Mouse (Mus musculus): ENCODE data around the gene Pacrg. TPM values are rescaled to one million over a fixed set of nuclear protein-coding genes. Genes with fewer than 3 reads are reported as not detected.

Pacrg gene
- polyA plus RNA-seq, 1 experiment from 2014 or later, result 0.57 TPM

GRCm38 (mm10) chr17:10407031-10407722 lies 432.9 kb downstream of the Pacrg start:
- ATAC-seq, result no peak
- H3K4me3 ChIP-seq (ENCODE audit: low read depth, low read length), result no peak overlapping the region
- 60% methylated on average over 7 of the region's 7 CpGs for WGBS
- H3K4me1 ChIP-seq (replicated peaks; ENCODE audit: control insufficient read depth, insufficient read depth, low read length), result no peaks in the 10 kb centered on the region
- H3K27me3 ChIP-seq (replicated peaks; ENCODE audit: control insufficient read depth, insufficient read depth, low read length), result no peaks in the 10 kb centered on the region; the same call in 1 of the 2 replicates
- H3K9ac ChIP-seq (ENCODE audit: low read depth, low read length), result no peak overlapping the region
- no peak overlapping the region for H3K27ac ChIP-seq (ENCODE audit: low read depth, low read length)
- no peak for TF ChIP-seq CTCF (IDR thresholded peaks at IDR 0.05; ENCODE audit: low read depth)
- no peaks in the 10 kb centered on the region for H3K9me3 ChIP-seq (ENCODE audit: control insufficient read depth)
- no peaks in the 10 kb centered on the region for H3K36me3 ChIP-seq (ENCODE audit: control insufficient read depth, insufficient read depth)
- H3K4me2 ChIP-seq (replicated peaks; ENCODE audit: low read depth), result no peak overlapping the region

GRCm38 (mm10) chr17:10406311-10406710 lies 433.8 kb downstream of the Pacrg start:
- Histone ChIP-seq H3K27me3 (replicated peaks; ENCODE audit: control insufficient read depth, insufficient read depth, low read length) (no peaks in the 10 kb centered on the region; the same call in 1 of the 2 replicates), H3K9ac (ENCODE audit: low read depth, low read length) (no peak overlapping the region), H3K4me2 (replicated peaks; ENCODE audit: low read depth) (no peak overlapping the region), H3K27ac (ENCODE audit: low read depth, low read length) (no peak overlapping the region), H3K9me3 (ENCODE audit: control insufficient read depth) (no peaks in the 10 kb centered on the region), H3K36me3 (ENCODE audit: control insufficient read depth, insufficient read depth) (no peaks in the 10 kb centered on the region), H3K4me3 (ENCODE audit: low read depth, low read length) (no peak overlapping the region), H3K4me1 (replicated peaks; ENCODE audit: control insufficient read depth, insufficient read depth, low read length) (no peaks in the 10 kb centered on the region)
- no peak for ATAC-seq
- 65% methylated on average over 7 of the region's 7 CpGs for WGBS
- no peak for TF ChIP-seq CTCF (IDR thresholded peaks at IDR 0.05; ENCODE audit: low read depth)

GRCm38 (mm10) chr17:10405906-10406305 lies 434.2 kb downstream of the Pacrg start:
- no peak for ATAC-seq
- Histone ChIP-seq H3K36me3 (ENCODE audit: control insufficient read depth, insufficient read depth) (no peaks in the 10 kb centered on the region), H3K9ac (ENCODE audit: low read depth, low read length) (no peak overlapping the region), H3K4me2 (replicated peaks; ENCODE audit: low read depth) (no peak overlapping the region), H3K4me3 (ENCODE audit: low read depth, low read length) (no peak overlapping the region), H3K4me1 (replicated peaks; ENCODE audit: control insufficient read depth, insufficient read depth, low read length) (no peaks in the 10 kb centered on the region), H3K27me3 (replicated peaks; ENCODE audit: control insufficient read depth, insufficient read depth, low read length) (no peaks in the 10 kb centered on the region; the same call in 1 of the 2 replicates), H3K9me3 (ENCODE audit: control insufficient read depth) (no peaks in the 10 kb centered on the region), H3K27ac (ENCODE audit: low read depth, low read length) (no peak overlapping the region)
- TF ChIP-seq CTCF (IDR thresholded peaks at IDR 0.05; ENCODE audit: low read depth), result no peak
- 69% methylated on average over 7 of the region's 7 CpGs for WGBS

- ATAC-seq, result no peak
- no peak overlapping the region for H3K27ac ChIP-seq (ENCODE audit: low read depth, low read length)
- no peaks in the 10 kb centered on the region for H3K9me3 ChIP-seq (ENCODE audit: control insufficient read depth)
- no peak for TF ChIP-seq CTCF (IDR thresholded peaks at IDR 0.05; ENCODE audit: low read depth)
- no peak overlapping the region for H3K4me3 ChIP-seq (ENCODE audit: low read depth, low read length)
- no peaks in the 10 kb centered on the region for H3K36me3 ChIP-seq (ENCODE audit: control insufficient read depth, insufficient read depth)
- 91% methylated on average over 11 of the region's 11 CpGs for WGBS
- 0 out of 2 replicates have a peak, but pooled peaks cover 2% of the 10 kb centered on the region for H3K4me1 ChIP-seq (replicated peaks; ENCODE audit: control insufficient read depth, insufficient read depth, low read length)
- H3K9ac ChIP-seq (ENCODE audit: low read depth, low read length), result no peak overlapping the region
- no peak overlapping the region for H3K4me2 ChIP-seq (replicated peaks; ENCODE audit: low read depth)
- no peaks in the 10 kb centered on the region for H3K27me3 ChIP-seq (replicated peaks; ENCODE audit: control insufficient read depth, insufficient read depth, low read length)
These were observed 436.9 kb downstream of the Pacrg start for GRCm38 (mm10) chr17:10403186-10403585.

GRCm38 (mm10) chr17:10402064-10402640 lies 438.0 kb downstream of the Pacrg start:
- 92% methylated on average over 12 of the region's 12 CpGs for WGBS
- Histone ChIP-seq H3K36me3 (ENCODE audit: control insufficient read depth, insufficient read depth) (no peaks in the 10 kb centered on the region), H3K4me2 (replicated peaks; ENCODE audit: low read depth) (no peak overlapping the region), H3K9ac (ENCODE audit: low read depth, low read length) (no peak overlapping the region), H3K4me1 (replicated peaks; ENCODE audit: control insufficient read depth, insufficient read depth, low read length) (0 out of 2 replicates have a peak, but pooled peaks cover 2% of the 10 kb centered on the region), H3K27ac (ENCODE audit: low read depth, low read length) (no peak overlapping the region), H3K4me3 (ENCODE audit: low read depth, low read length) (no peak overlapping the region), H3K27me3 (replicated peaks; ENCODE audit: control insufficient read depth, insufficient read depth, low read length) (no peaks in the 10 kb centered on the region), H3K9me3 (ENCODE audit: control insufficient read depth) (no peaks in the 10 kb centered on the region)
- TF ChIP-seq CTCF (IDR thresholded peaks at IDR 0.05; ENCODE audit: low read depth), result no peak
- ATAC-seq, result no peak

GRCm38 (mm10) chr17:10401529-10401928 lies 438.6 kb downstream of the Pacrg start:
- H3K9ac ChIP-seq (ENCODE audit: low read depth, low read length), result no peak overlapping the region
- H3K36me3 ChIP-seq (ENCODE audit: control insufficient read depth, insufficient read depth), result no peaks in the 10 kb centered on the region
- H3K27me3 ChIP-seq (replicated peaks; ENCODE audit: control insufficient read depth, insufficient read depth, low read length), result 0 out of 2 replicates have a peak, but pooled peaks cover 4% of the 10 kb centered on the region
- 0 out of 2 replicates have a peak, but pooled peaks cover 2% of the 10 kb centered on the region for H3K4me1 ChIP-seq (replicated peaks; ENCODE audit: control insufficient read depth, insufficient read depth, low read length)
- no peak overlapping the region for H3K4me3 ChIP-seq (ENCODE audit: low read depth, low read length)
- ATAC-seq, result no peak
- TF ChIP-seq CTCF (IDR thresholded peaks at IDR 0.05; ENCODE audit: low read depth), result no peak
- no peak overlapping the region for H3K4me2 ChIP-seq (replicated peaks; ENCODE audit: low read depth)
- no peaks in the 10 kb centered on the region for H3K9me3 ChIP-seq (ENCODE audit: control insufficient read depth)
- 79% methylated on average over 3 of the region's 3 CpGs for WGBS
- H3K27ac ChIP-seq (ENCODE audit: low read depth, low read length), result no peak overlapping the region
